Mouse (Mus musculus) erythroid progenitor cell, adult 5-6 weeks (primary cell): ENCODE data around the gene Popdc3. TPM values are rescaled to one million over a fixed set of nuclear protein-coding genes. Genes with fewer than 3 reads are reported as not detected.

ENCODE experiments used
- total RNA-seq, 2 experiments: library from RNA; stranded (forward) in 1 of 2; stranded (reverse) in 1 of 2; fragments of 150-400 nt in 1 of 2; fragments of 186-747, 209-891 nt in 1 of 2; gene quantifications; 2 replicates each; pipeline versions ENCODE4 v1.2.3 to v1.2.4; 2015 to 2017; ENCODE audit warnings: low replicate concordance in 2 of 2

Popdc3 gene
- total RNA-seq, 2 experiments from 2014 or later, result not detected

Other genes starting within 250 kb of the Popdc3 start
- 1.1 and 2.9 TPM in 2 replicates for gene Prep, start 110.9 kb upstream of the Popdc3 start, total RNA-seq (2015; ENCODE audit: low replicate concordance)
- gene Prep, start 110.9 kb upstream of the Popdc3 start, total RNA-seq (2017; ENCODE audit: low replicate concordance), result 1.8 and 2.3 TPM in 2 replicates
- not detected in 2 replicates for gene Bves, start 157.7 kb downstream of the Popdc3 start, total RNA-seq (2015; ENCODE audit: low replicate concordance)
- not detected in 2 replicates for gene Bves, start 157.7 kb downstream of the Popdc3 start, total RNA-seq (2017; ENCODE audit: low replicate concordance)